17 mouse cellular contexts compared by ENCODE assay signal in genomic region chr5:32034475-32035054, GRCm38 (mm10).
DNase-seq lines count a peak whose midpoint lies in the region; ATAC-seq and TF ChIP-seq lines count a peak whose summit lies in the region.
"Had no signal": no experiment of that assay in that cellular context is flagged by ENCODE, and none has a peak within 500 bp of the region (broad histone marks: within the 10 kb centered on the region; RNA-seq: fewer than 3 reads in every experiment).

No protein-coding gene starts in this region.

- no peaks in the 10 kb centered on the region for H3K36me3 ChIP-seq in myocyte (ENCODE audit: control insufficient read depth, insufficient read depth)
- H3K36me3 ChIP-seq in hindbrain, postnatal 0 days (ENCODE audit: insufficient read depth, low read length): no peaks in the 10 kb centered on the region
- H3K36me3 ChIP-seq: embryonic facial prominence, embryonic 13.5 days; forebrain, embryonic 12.5 days; heart, embryonic 10.5 days; midbrain, embryonic 10.5 days had no signal

- no peak for TF ChIP-seq POLR2A in myocyte (IDR thresholded peaks at IDR 0.05; ENCODE audit: insufficient read length, low read depth)

- WGBS in hindbrain, postnatal 0 days: 89% methylated on average over 8 of the region's 8 CpGs

- intact Hi-C loops in heart, postnatal 10 days (cut with DNase I): loop anchor here (5.0 kb wide), 1 partner anchor 98 kb away; no protein-coding TSS in a partner anchor

- no peaks in the 10 kb centered on the region for H3K79me2 ChIP-seq in myocyte (ENCODE audit: control insufficient read depth, insufficient read depth)

- H3K27ac ChIP-seq in brown adipose tissue, adult 24 weeks (replicated peaks; ENCODE audit: low read depth, low read length): peak overlapping the region; percentile 96
- H3K27ac ChIP-seq in hindbrain, postnatal 0 days: no peak overlapping the region
- H3K27ac ChIP-seq: embryonic facial prominence, embryonic 13.5 days; forebrain, embryonic 12.5 days; heart, embryonic 10.5 days; midbrain, embryonic 10.5 days had no signal

- ATAC-seq in cerebellum, adult (ENCODE audit: insufficient number of reproducible peaks, low FRiP score, low TSS enrichment): no peak
- ATAC-seq in hindbrain, postnatal 0 days: no peak
- ATAC-seq: hindbrain, embryonic 16.5 days had no signal

- H3K4me3 ChIP-seq in brown adipose tissue, adult 24 weeks (ENCODE audit: insufficient read depth, low read depth, low read length): no peak overlapping the region
- no peak overlapping the region for H3K4me3 ChIP-seq in myocyte
- H3K4me3 ChIP-seq in hindbrain, postnatal 0 days (ENCODE audit: low read length): no peak overlapping the region
- H3K4me3 ChIP-seq: embryonic facial prominence, embryonic 13.5 days; forebrain, embryonic 12.5 days; heart, embryonic 10.5 days; midbrain, embryonic 10.5 days had no signal

- peak; percentile 33 to 36 for DNase-seq in heart, adult 18-20 months
- DNase-seq in heart, postnatal 10 days: no peak
- peak; percentile 36 for DNase-seq in NIH3T3 (ENCODE audit: low read depth)
- DNase-seq in thymus, postnatal 4 days: no peak
- DNase-seq in hindbrain, postnatal 0 days (ENCODE audit: low spot score): no peak
- DNase-seq: cerebellum, adult 18-20 months; kidney, adult 9 months; thymus, adult 18-20 months had no signal

- H3K9ac ChIP-seq in hindbrain, postnatal 0 days (replicated peaks; ENCODE audit: low read length): no peak overlapping the region
- H3K9ac ChIP-seq: embryonic facial prominence, embryonic 13.5 days; forebrain, embryonic 12.5 days had no signal

- H3K27me3 ChIP-seq in myocyte (ENCODE audit: control insufficient read depth, insufficient read depth, insufficient read length): no peaks in the 10 kb centered on the region
- H3K27me3 ChIP-seq in hindbrain, postnatal 0 days (ENCODE audit: insufficient read depth, low read length): no peaks in the 10 kb centered on the region
- H3K27me3 ChIP-seq: embryonic facial prominence, embryonic 13.5 days; forebrain, embryonic 12.5 days had no signal

- H3K4me1 ChIP-seq in brown adipose tissue, adult 24 weeks (ENCODE audit: control insufficient read depth, insufficient read depth, insufficient read length, low read length): peaks cover 17% of the 10 kb centered on the region
- no peaks in the 10 kb centered on the region for H3K4me1 ChIP-seq in hindbrain, postnatal 0 days (ENCODE audit: insufficient read depth, low read length)
- H3K4me1 ChIP-seq: embryonic facial prominence, embryonic 13.5 days had no signal

- no peaks in the 10 kb centered on the region for H3K9me3 ChIP-seq in hindbrain, postnatal 0 days (ENCODE audit: low read length)
- H3K9me3 ChIP-seq: embryonic facial prominence, embryonic 13.5 days; forebrain, embryonic 12.5 days; G1E; heart, embryonic 10.5 days; midbrain, embryonic 10.5 days had no signal

- TF ChIP-seq CTCF in hindbrain, postnatal 0 days (IDR thresholded peaks at IDR 0.05; ENCODE audit: low read depth): no peak

- H3K4me2 ChIP-seq in myocyte (ENCODE audit: low read depth): no peak overlapping the region
- no peak overlapping the region for H3K4me2 ChIP-seq in hindbrain, postnatal 0 days (ENCODE audit: low read depth, low read length)
- H3K4me2 ChIP-seq: embryonic facial prominence, embryonic 13.5 days; forebrain, embryonic 12.5 days had no signal

- no peak overlapping the region for H3ac ChIP-seq in myocyte (ENCODE audit: control insufficient read depth, insufficient read length)

TF ChIP-seq in myocyte, 11 proteins besides CTCF, POLR2A, EP300 and RAD21:
- TF ChIP-seq CEBPB (IDR thresholded peaks at IDR 0.05; ENCODE audit: insufficient read depth, poor library complexity, severe bottlenecking): 0 out of 2 replicates have a peak, but pooled peaks have one; percentile 4
- peak; percentile 52 for TF ChIP-seq USF1 (IDR thresholded peaks at IDR 0.05; ENCODE audit: low read depth)
- no peak for TF ChIP-seq TCF12 (IDR thresholded peaks at IDR 0.05; ENCODE audit: insufficient read depth, poor library complexity, severe bottlenecking)

Comparison
In these comparisons a context has a peak if more than half of its experiments do, and no peak if none do; other contexts are left out.
1. DNase-seq: peak in heart, adult 18-20 months (2 of 2) and NIH3T3 (single experiment); none in heart, postnatal 10 days (0 of 2), thymus, postnatal 4 days (single experiment) and hindbrain, postnatal 0 days (single experiment).